Mouse (Mus musculus) thymus, adult 2 months (tissue): Measurements from ENCODE around the gene Ear6. TPM values are rescaled to one million over a fixed set of nuclear protein-coding genes. Genes with fewer than 3 reads are reported as not detected.

Source experiments
- DNase-seq: peaks from one replicate; pipeline ENCODE4 v3.0.0; 2021
- H3K27ac ChIP-seq: fragments of 200-500 bp; 2 replicates; pipeline ENCODE4 v1.5.1; 2012; ENCODE audit warnings: low read length, control low read depth; ENCODE audit not compliant: control insufficient read depth, insufficient read depth
- H3K27me3 ChIP-seq: fragments of 200-500 bp; 2 replicates; pipeline ENCODE4 v1.6.1; 2012; ENCODE audit warnings: mild to moderate bottlenecking, low read length, moderate library complexity, mixed read lengths; ENCODE audit not compliant: control insufficient read depth, insufficient read depth
- H3K36me3 ChIP-seq: fragments of 200-500 bp; 2 replicates; pipeline ENCODE4 v1.6.1; 2012; ENCODE audit warnings: mild to moderate bottlenecking, low read length, moderate library complexity; ENCODE audit not compliant: control insufficient read depth, insufficient read depth
- H3K4me1 ChIP-seq: fragments of 200-500 bp; replicated peaks from 2 replicates; pipeline ENCODE4 v1.6.1; 2012; ENCODE audit warnings: low read length; ENCODE audit not compliant: control insufficient read depth, insufficient read depth
- H3K4me3 ChIP-seq: fragments of 200-500 bp; 2 replicates; pipeline ENCODE4 v1.5.1; 2012; ENCODE audit warnings: mild to moderate bottlenecking, low read length, control low read depth, moderate library complexity; ENCODE audit not compliant: control insufficient read depth, insufficient read depth
- CTCF ChIP-seq: fragments of 200-500 bp; IDR thresholded peaks from 2 replicates; pipeline ENCODE4 v1.5.1; 2012; ENCODE audit warnings: mild to moderate bottlenecking, control low read depth, low read length, moderate library complexity, borderline replicate concordance; ENCODE audit not compliant: control insufficient read depth, poor library complexity, insufficient read depth; ENCODE audit errors: extremely low read depth
- POLR2A ChIP-seq: fragments of 200-500 bp; IDR thresholded peaks from 2 replicates; pipeline ENCODE4 v1.6.1; 2012; ENCODE audit warnings: mild to moderate bottlenecking, low read length, control low read depth, moderate library complexity; ENCODE audit not compliant: control insufficient read depth, poor library complexity, insufficient read depth; ENCODE audit errors: extremely low read depth
- WGBS: fragments of 180-500 bp; shearing (Covaris S2); methylation state at CpG from one replicate; pipeline ENCODE4 v1.1.7; 2018; 5-methylcytosine and 5-hydroxymethylcytosine counted together
- polyA plus RNA-seq: library from polyadenylated mRNA; depleted of rRNA; stranded (reverse); fragments of >200 nt; gene quantifications from 2 replicates; pipeline ENCODE4 v1.2.3, GENCODE M21; 2012

Gene Ear6
- polyA plus RNA-seq, 1 experiment, result 1.8 TPM

- H3K4me1 ChIP-seq, result peaks cover 7% of the 10 kb centered on the region
- peak; percentile 83 for DNase-seq
- no peak overlapping the region for H3K4me3 ChIP-seq
- no peaks in the 10 kb centered on the region for H3K36me3 ChIP-seq
- 1% methylated on average over 4 of the region's 4 CpGs for WGBS
- TF ChIP-seq POLR2A, result no peak
- no peak for TF ChIP-seq CTCF
- H3K27me3 ChIP-seq, result no peaks in the 10 kb centered on the region
- H3K27ac ChIP-seq, result no peak overlapping the region
Measured at GRCm38 (mm10) chr14:51883527-51884030, 30.1 kb downstream of the Ear6 start.

- H3K4me3 ChIP-seq, result no peak overlapping the region
- 2% methylated on average over 14 of the region's 14 CpGs for WGBS
- no peak overlapping the region; the same call in 1 of the 2 replicates for H3K27ac ChIP-seq
- H3K36me3 ChIP-seq, result peaks cover 5% of the 10 kb centered on the region; the same call in 1 of the 2 replicates
- TF ChIP-seq CTCF (no peak), POLR2A (no peak)
- H3K4me1 ChIP-seq, result peaks cover 7% of the 10 kb centered on the region
- H3K27me3 ChIP-seq, result no peaks in the 10 kb centered on the region
- DNase-seq, result no peak
Measured at GRCm38 (mm10) chr14:51884031-51884544, 30.6 kb downstream of the Ear6 start.

GRCm38 (mm10) chr14:51884598-51885331, 31.3 kb downstream of the Ear6 start, which contains the start of gene Mettl17:
Mettl17 (plus strand) TSS chr14:51884842.
- Histone ChIP-seq H3K27ac (peak within 1 kb of the TSS; percentile 17; the same call in 1 of the 2 replicates), H3K4me3 (peak within 1 kb of the TSS; percentile 81), H3K36me3 (peaks cover 11% of the 10 kb centered on the region), H3K27me3 (no peaks in the 10 kb centered on the region), H3K4me1 (peaks cover 7% of the 10 kb centered on the region)
- TF ChIP-seq POLR2A, result peak; percentile 55; the same call in 1 of the 2 replicates
- TF ChIP-seq CTCF, result peak; percentile 53; the same call in 1 of the 2 replicates
- under 1% methylated on average over 43 of the region's 43 CpGs for WGBS
- peak; percentile 95 for DNase-seq

GRCm38 (mm10) chr14:51886051-51886450, 32.6 kb downstream of the Ear6 start:
- Histone ChIP-seq H3K4me3 (no peak overlapping the region), H3K27ac (no peak overlapping the region), H3K36me3 (peaks cover 24% of the 10 kb centered on the region), H3K27me3 (no peaks in the 10 kb centered on the region), H3K4me1 (peaks cover 7% of the 10 kb centered on the region)
- DNase-seq, result no peak
- TF ChIP-seq CTCF (no peak), POLR2A (no peak)
- 90% methylated on average over 6 of the region's 6 CpGs for WGBS

GRCm38 (mm10) chr14:51889833-51890232, 36.3 kb downstream of the Ear6 start:
- no peak for DNase-seq
- no peaks in the 10 kb centered on the region for H3K27me3 ChIP-seq
- no peak for TF ChIP-seq POLR2A
- no peak for TF ChIP-seq CTCF
- no peak overlapping the region for H3K27ac ChIP-seq
- 96% methylated on average over 6 of the region's 6 CpGs for WGBS
- H3K4me1 ChIP-seq, result peaks cover 11% of the 10 kb centered on the region
- H3K4me3 ChIP-seq, result no peak overlapping the region
- peaks cover 35% of the 10 kb centered on the region for H3K36me3 ChIP-seq

- Histone ChIP-seq H3K27me3 (no peaks in the 10 kb centered on the region), H3K27ac (peak within 1 kb of the TSS; percentile 19; the same call in 1 of the 2 replicates), H3K36me3 (peaks cover 35% of the 10 kb centered on the region), H3K4me1 (peaks cover 3% of the 10 kb centered on the region), H3K4me3 (no peak within 1 kb of the TSS)
- TF ChIP-seq POLR2A, result no peak
- no peak for TF ChIP-seq CTCF
- no peak for DNase-seq
- 78% methylated on average over 9 of the region's 9 CpGs for WGBS
Measured at GRCm38 (mm10) chr14:51892191-51892939, 38.9 kb downstream of the Ear6 start, which contains the start of gene Slc39a2. Slc39a2 (plus strand) TSS chr14:51892889.
